Mouse (Mus musculus): ENCODE data around the gene Ppp2r5b.

Gene Ppp2r5b

GRCm38 (mm10) chr19:6235084-6236052 is at the start of gene Ppp2r5b:
Ppp2r5b (minus strand) TSS chr19:6235872.
- DNase-seq, result peak; percentile 96

- no peak for DNase-seq
Observed at GRCm38 (mm10) chr19:6285226-6285625, 49.6 kb upstream of the Ppp2r5b start.

GRCm38 (mm10) chr19:6284502-6284901 is 48.8 kb upstream of the Ppp2r5b start:
- no peak for DNase-seq

- no peak for DNase-seq
Observed at GRCm38 (mm10) chr19:6283001-6283400, 47.3 kb upstream of the Ppp2r5b start.

GRCm38 (mm10) chr19:6281122-6282020 is 45.7 kb upstream of the Ppp2r5b start:
- DNase-seq, result no peak

- DNase-seq, result no peak
Observed at GRCm38 (mm10) chr19:6280554-6280953, 44.9 kb upstream of the Ppp2r5b start.

- DNase-seq, result no peak
Observed at GRCm38 (mm10) chr19:6279481-6280144, 43.9 kb upstream of the Ppp2r5b start.

- DNase-seq, result no peak
Observed at GRCm38 (mm10) chr19:6278439-6279073, 42.9 kb upstream of the Ppp2r5b start.

GRCm38 (mm10) chr19:6277661-6278438 is 42.2 kb upstream of the Ppp2r5b start:
- DNase-seq, result peak; percentile 23

GRCm38 (mm10) chr19:6276426-6277421 is 41.1 kb upstream of the Ppp2r5b start, which contains the start of gene Ehd1:
Ehd1 (plus strand) TSS chr19:6276725.
- peak; percentile 99 for DNase-seq

GRCm38 (mm10) chr19:6275740-6276389 is 40.2 kb upstream of the Ppp2r5b start:
- no peak for DNase-seq

- DNase-seq, result no peak
Observed at GRCm38 (mm10) chr19:6273998-6274608, 38.4 kb upstream of the Ppp2r5b start.

- DNase-seq, result no peak
Observed at GRCm38 (mm10) chr19:6273592-6273991, 37.9 kb upstream of the Ppp2r5b start.

GRCm38 (mm10) chr19:6272738-6273137 is 37.1 kb upstream of the Ppp2r5b start:
- no peak for DNase-seq

GRCm38 (mm10) chr19:6272053-6272452 is 36.4 kb upstream of the Ppp2r5b start:
- no peak for DNase-seq

GRCm38 (mm10) chr19:6271206-6271605 is 35.5 kb upstream of the Ppp2r5b start:
- DNase-seq, result no peak

GRCm38 (mm10) chr19:6270661-6271060 is 35.0 kb upstream of the Ppp2r5b start:
- DNase-seq, result no peak

- no peak for DNase-seq
Observed at GRCm38 (mm10) chr19:6269798-6270475, 34.3 kb upstream of the Ppp2r5b start.
